Mouse (Mus musculus) limb, embryonic 13.5 days (tissue): ENCODE results near the gene Osbpl3. TPM values are rescaled to one million over a fixed set of nuclear protein-coding genes. Genes with fewer than 3 reads are reported as not detected.
A peak's percentile ranks its signal among the peaks of the same experiment; 100 is the strongest.

Source experiments
- ATAC-seq: fragments of 200-750 bp; cut with Nextera tagmentation; 2 replicates; pipeline ENCODE4 v1.8.0; 2017; ENCODE audit warnings: low read depth, moderate number of reproducible peaks, moderate TSS enrichment; ENCODE audit not compliant: low FRiP score
- H3K27ac ChIP-seq: fragments of 300-500 bp; sonication (generic); 2 replicates; pipeline ENCODE4 v1.5.1; 2015; ENCODE audit warnings: inconsistent platforms, mild to moderate bottlenecking, moderate library complexity
- H3K27me3 ChIP-seq: fragments of 300-500 bp; sonication (generic); 2 replicates; pipeline ENCODE4 v1.6.1; 2015; ENCODE audit warnings: mild to moderate bottlenecking, inconsistent platforms
- H3K36me3 ChIP-seq: fragments of 300-500 bp; sonication (generic); 2 replicates; pipeline ENCODE4 v1.6.1; 2015; ENCODE audit warnings: inconsistent platforms, mild to moderate bottlenecking, moderate library complexity
- H3K4me1 ChIP-seq: fragments of 300-500 bp; sonication (generic); 2 replicates; pipeline ENCODE4 v1.6.1; 2015; ENCODE audit warnings: inconsistent platforms
- H3K4me2 ChIP-seq: fragments of 300-500 bp; sonication (generic); replicated peaks from 2 replicates; pipeline ENCODE4 v1.6.1; 2015; ENCODE audit warnings: inconsistent platforms, mild to moderate bottlenecking, moderate library complexity
- H3K4me3 ChIP-seq: fragments of 300-500 bp; sonication (generic); 2 replicates; pipeline ENCODE4 v1.5.1; 2015; ENCODE audit warnings: moderate library complexity, mild to moderate bottlenecking, inconsistent platforms
- H3K9ac ChIP-seq: fragments of 300-500 bp; sonication (generic); 2 replicates; pipeline ENCODE4 v1.6.1; 2015; ENCODE audit warnings: mild to moderate bottlenecking, inconsistent platforms
- H3K9me3 ChIP-seq: fragments of 300-500 bp; sonication (generic); 2 replicates; pipeline ENCODE4 v1.6.1; 2016; ENCODE audit warnings: inconsistent platforms
- WGBS: fragments of 180-500 bp; shearing (Covaris S2); methylation state at CpG from one replicate; pipeline ENCODE4 v1.1.7; 2015; 5-methylcytosine and 5-hydroxymethylcytosine counted together
- polyA plus RNA-seq: library from polyadenylated mRNA; unstranded; fragments of >200 nt; fragmentation: Nextera tagmentation; extraction: Ambion mirVana; gene quantifications from 2 replicates; pipeline ENCODE4 v1.2.1, GENCODE M21; 2015

Osbpl3 gene
- polyA plus RNA-seq, 1 experiment from 2014 or later: 15.3 TPM

DNA sequence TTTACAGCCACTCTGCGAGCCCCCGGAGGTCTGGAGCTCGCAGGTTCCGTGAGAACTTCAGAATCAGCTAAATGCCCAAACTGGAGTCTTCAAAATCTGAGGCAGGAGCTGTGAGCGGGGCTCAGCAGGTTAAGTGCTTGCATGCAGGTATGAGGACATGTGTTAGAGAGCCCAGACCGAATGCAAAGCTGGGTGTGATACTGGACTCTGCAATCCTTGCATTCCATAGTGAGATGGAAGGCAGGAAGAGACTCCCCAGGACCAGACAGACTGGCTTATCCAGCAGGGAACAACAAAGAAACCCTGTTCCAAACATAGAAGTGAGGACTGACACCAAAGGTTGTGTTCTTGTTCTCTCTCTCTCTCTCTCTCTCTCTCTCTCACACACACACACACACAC, 118.6 kb downstream of the Osbpl3 start:
- Histone ChIP-seq H3K9me3 (no peaks in the 10 kb centered on the region), H3K4me3 (no peak overlapping the region), H3K36me3 (peaks cover 23% of the 10 kb centered on the region), H3K4me2 (no peak overlapping the region), H3K9ac (no peak overlapping the region), H3K27ac (peak overlapping the region; percentile 22; the same call in 1 of the 2 replicates), H3K4me1 (peaks cover 7% of the 10 kb centered on the region; the same call in 1 of the 2 replicates), H3K27me3 (no peaks in the 10 kb centered on the region)
- 60% methylated on average over 6 of the region's 6 CpGs for WGBS
- ATAC-seq: no peak

DNA sequence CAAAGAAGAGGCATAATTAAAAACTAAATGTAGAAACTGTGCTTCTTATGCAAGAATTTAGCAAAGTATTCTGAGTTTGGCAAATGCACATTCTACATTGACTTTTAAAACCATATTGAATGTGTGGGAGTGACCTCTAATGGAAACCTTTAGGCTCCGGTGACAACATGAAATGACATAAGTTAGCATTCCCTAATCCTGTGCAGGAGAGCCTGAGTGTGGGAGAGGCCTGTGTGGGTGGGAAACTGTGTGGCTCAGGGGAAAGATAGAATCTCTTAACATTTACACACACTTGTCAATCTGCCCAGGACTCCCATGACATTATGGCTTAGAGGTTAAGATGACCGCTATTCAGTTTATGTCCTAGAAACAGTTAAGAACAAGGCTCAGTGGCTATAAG, 119.6 kb downstream of the Osbpl3 start:
- no peaks in the 10 kb centered on the region for H3K27me3 ChIP-seq
- WGBS: 94% methylated on average over 2 of the region's 2 CpGs
- H3K4me3 ChIP-seq: no peak overlapping the region
- peaks cover 7% of the 10 kb centered on the region; the same call in 1 of the 2 replicates for H3K4me1 ChIP-seq
- peaks cover 21% of the 10 kb centered on the region for H3K36me3 ChIP-seq
- no peak overlapping the region for H3K27ac ChIP-seq
- no peaks in the 10 kb centered on the region for H3K9me3 ChIP-seq
- H3K4me2 ChIP-seq: no peak overlapping the region
- no peak for ATAC-seq
- H3K9ac ChIP-seq: no peak overlapping the region

DNA sequence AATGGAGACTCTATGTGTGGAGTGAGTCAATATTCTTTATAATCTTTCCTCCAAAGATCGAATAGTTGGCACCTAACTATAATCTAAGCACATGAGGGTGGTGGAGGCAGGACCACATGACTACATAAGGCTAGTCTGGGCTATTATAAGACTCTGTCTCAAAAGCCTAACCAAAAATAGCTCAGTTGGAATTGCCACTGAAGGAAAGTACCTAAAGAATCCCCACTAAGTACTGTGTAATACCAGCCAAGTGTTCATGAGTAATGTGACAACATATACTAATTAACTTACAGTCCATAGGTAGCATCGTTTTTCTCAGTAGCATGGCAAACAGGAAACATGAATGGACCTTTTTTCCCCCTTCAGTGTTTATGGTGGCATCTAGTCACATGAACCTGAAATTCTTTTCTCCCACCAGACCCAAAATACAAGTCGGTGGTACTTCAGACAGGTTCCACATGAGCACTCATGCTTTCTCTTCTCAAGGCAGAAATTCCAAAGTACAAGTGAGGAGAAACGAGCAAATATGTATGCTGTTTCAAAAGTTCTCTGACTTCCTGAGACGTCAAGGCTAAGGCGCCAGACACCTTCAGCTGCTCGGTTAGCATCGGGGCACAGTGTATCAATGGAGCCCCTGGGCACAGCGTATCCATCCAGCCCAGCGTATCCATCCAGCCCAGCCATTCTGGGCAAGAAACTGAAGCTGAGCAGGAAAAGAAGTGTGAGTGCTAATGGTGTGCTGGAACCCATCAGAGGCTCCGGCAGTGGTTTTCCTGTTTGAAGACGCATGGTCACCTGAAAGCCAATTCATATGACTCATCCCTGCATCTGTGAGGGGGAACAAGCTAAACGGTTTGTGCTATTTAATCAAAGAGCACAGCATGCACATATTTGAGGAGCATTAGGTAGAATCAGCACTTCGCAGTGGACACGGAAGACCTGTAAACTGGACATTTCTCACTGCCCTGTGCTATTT, 120.9 kb downstream of the Osbpl3 start:
- no peak overlapping the region for H3K4me2 ChIP-seq
- no peaks in the 10 kb centered on the region for H3K27me3 ChIP-seq
- no peaks in the 10 kb centered on the region for H3K9me3 ChIP-seq
- no peak overlapping the region for H3K27ac ChIP-seq
- ATAC-seq: no peak
- H3K9ac ChIP-seq: no peak overlapping the region
- H3K4me3 ChIP-seq: no peak overlapping the region
- H3K36me3 ChIP-seq: peaks cover 17% of the 10 kb centered on the region
- 88% methylated on average over 15 of the region's 15 CpGs for WGBS
- H3K4me1 ChIP-seq: peaks cover 7% of the 10 kb centered on the region; the same call in 1 of the 2 replicates

DNA sequence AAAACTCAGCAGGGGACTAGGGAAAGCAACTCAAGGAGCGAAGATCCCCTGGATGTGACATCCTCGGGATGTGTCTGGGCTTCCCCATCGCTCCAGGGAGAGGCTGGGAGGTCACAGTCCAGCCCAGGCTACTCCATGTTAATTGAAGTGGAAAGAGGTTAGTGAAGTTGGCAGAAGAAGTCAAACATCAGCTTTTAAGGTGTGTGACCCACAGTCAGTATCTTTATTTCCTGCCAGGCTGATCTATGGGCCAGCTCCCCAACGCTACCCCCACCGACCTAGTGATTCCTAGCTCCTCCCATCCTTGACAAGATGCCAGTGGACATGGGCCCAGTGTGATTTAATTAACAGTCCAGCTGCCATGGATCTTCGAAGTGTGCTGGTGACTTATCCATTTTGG, 122.7 kb downstream of the Osbpl3 start:
- ATAC-seq: no peak
- Histone ChIP-seq H3K4me3 (no peak overlapping the region), H3K27ac (no peak overlapping the region), H3K4me2 (no peak overlapping the region), H3K27me3 (no peaks in the 10 kb centered on the region), H3K9ac (no peak overlapping the region), H3K4me1 (peaks cover 13% of the 10 kb centered on the region; the same call in 1 of the 2 replicates), H3K36me3 (peaks cover 13% of the 10 kb centered on the region), H3K9me3 (no peaks in the 10 kb centered on the region)
- WGBS: 83% methylated on average over 6 of the region's 6 CpGs

DNA sequence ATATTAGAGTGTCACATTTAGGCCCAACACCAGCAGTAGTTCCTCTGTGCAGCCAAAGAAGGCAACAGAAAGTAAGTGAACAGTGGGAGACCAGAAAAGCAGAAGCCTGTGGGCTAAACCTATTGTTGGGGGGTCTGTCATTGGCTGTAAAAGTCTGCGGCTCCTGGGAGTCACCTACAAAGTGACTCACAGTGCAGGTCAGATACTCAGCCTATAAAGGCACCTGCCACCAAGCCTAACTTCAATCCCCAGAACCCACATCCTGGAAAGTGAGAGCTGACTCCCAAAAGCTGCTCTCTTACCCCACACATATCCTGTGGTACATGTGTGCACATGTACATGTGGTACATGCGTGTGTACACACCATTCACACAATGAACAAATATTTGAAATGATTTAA, 124.5 kb downstream of the Osbpl3 start:
- no peak for ATAC-seq
- 98% methylated on average over 2 of the region's 2 CpGs for WGBS
- Histone ChIP-seq H3K36me3 (peaks cover 21% of the 10 kb centered on the region), H3K27me3 (no peaks in the 10 kb centered on the region), H3K4me1 (0 out of 2 replicates have a peak, but pooled peaks cover 5% of the 10 kb centered on the region), H3K4me3 (no peak overlapping the region), H3K4me2 (no peak overlapping the region), H3K9me3 (no peaks in the 10 kb centered on the region), H3K27ac (no peak overlapping the region), H3K9ac (no peak overlapping the region)

- Histone ChIP-seq H3K4me1 (0 out of 2 replicates have a peak, but pooled peaks cover 5% of the 10 kb centered on the region), H3K9me3 (no peaks in the 10 kb centered on the region), H3K27ac (no peak overlapping the region), H3K36me3 (peaks cover 29% of the 10 kb centered on the region), H3K9ac (no peak overlapping the region), H3K4me2 (no peak overlapping the region), H3K4me3 (no peak overlapping the region), H3K27me3 (no peaks in the 10 kb centered on the region)
- no peak for ATAC-seq
- WGBS: 82% methylated on average over 8 of the region's 8 CpGs
These were observed 126.6 kb downstream of the Osbpl3 start for GRCm38 (mm10) chr6:50329380-50329779.

- Histone ChIP-seq H3K4me2 (no peak overlapping the region), H3K27ac (no peak overlapping the region), H3K9ac (no peak overlapping the region), H3K36me3 (peaks cover 31% of the 10 kb centered on the region), H3K9me3 (no peaks in the 10 kb centered on the region), H3K4me3 (no peak overlapping the region), H3K27me3 (no peaks in the 10 kb centered on the region), H3K4me1 (0 out of 2 replicates have a peak, but pooled peaks cover 5% of the 10 kb centered on the region)
- no peak for ATAC-seq
- WGBS: 32% methylated on average over 7 of the region's 7 CpGs
These were observed 127.1 kb downstream of the Osbpl3 start for GRCm38 (mm10) chr6:50328901-50329300.

- WGBS: 83% methylated on average over 4 of the region's 4 CpGs
- Histone ChIP-seq H3K36me3 (peaks cover 28% of the 10 kb centered on the region), H3K4me1 (0 out of 2 replicates have a peak, but pooled peaks cover 9% of the 10 kb centered on the region), H3K4me2 (no peak overlapping the region), H3K27ac (no peak overlapping the region), H3K9me3 (no peaks in the 10 kb centered on the region), H3K9ac (no peak overlapping the region), H3K27me3 (no peaks in the 10 kb centered on the region), H3K4me3 (no peak overlapping the region)
- no peak for ATAC-seq
These were observed 129.8 kb downstream of the Osbpl3 start for GRCm38 (mm10) chr6:50326192-50326591.

- Histone ChIP-seq H3K4me3 (no peak overlapping the region), H3K4me2 (no peak overlapping the region), H3K9ac (no peak overlapping the region), H3K36me3 (peaks cover 28% of the 10 kb centered on the region), H3K27me3 (no peaks in the 10 kb centered on the region), H3K27ac (no peak overlapping the region), H3K4me1 (0 out of 2 replicates have a peak, but pooled peaks cover 9% of the 10 kb centered on the region), H3K9me3 (no peaks in the 10 kb centered on the region)
- 81% methylated on average over 9 of the region's 9 CpGs for WGBS
- ATAC-seq: no peak
These were observed 130.5 kb downstream of the Osbpl3 start for GRCm38 (mm10) chr6:50325485-50325884.

DNA sequence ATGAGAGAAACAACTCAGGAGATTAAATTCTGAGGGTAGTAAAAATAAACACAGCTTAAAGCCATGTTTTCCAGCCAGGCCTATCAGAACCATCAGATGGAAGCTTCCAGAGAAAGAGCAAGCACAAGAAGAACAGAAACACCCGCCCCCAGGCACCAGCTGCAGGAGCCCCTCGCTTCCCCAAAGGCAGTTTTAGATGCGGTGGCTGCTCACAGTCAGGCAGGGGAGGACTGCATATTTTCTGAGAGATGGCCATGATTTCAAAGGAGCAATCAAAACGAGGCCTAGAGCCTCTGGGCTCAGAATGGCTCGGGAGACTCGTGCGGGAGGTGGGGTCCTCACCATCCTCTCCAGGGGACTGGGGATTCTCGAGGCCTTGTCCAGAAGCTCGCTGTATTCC, 133.4 kb downstream of the Osbpl3 start:
- Histone ChIP-seq H3K9ac (no peak overlapping the region), H3K4me3 (no peak overlapping the region), H3K27ac (no peak overlapping the region), H3K27me3 (no peaks in the 10 kb centered on the region), H3K36me3 (peaks cover 28% of the 10 kb centered on the region), H3K4me1 (0 out of 2 replicates have a peak, but pooled peaks cover 4% of the 10 kb centered on the region), H3K4me2 (no peak overlapping the region), H3K9me3 (no peaks in the 10 kb centered on the region)
- no peak for ATAC-seq
- 50% methylated on average over 9 of the region's 9 CpGs for WGBS

DNA sequence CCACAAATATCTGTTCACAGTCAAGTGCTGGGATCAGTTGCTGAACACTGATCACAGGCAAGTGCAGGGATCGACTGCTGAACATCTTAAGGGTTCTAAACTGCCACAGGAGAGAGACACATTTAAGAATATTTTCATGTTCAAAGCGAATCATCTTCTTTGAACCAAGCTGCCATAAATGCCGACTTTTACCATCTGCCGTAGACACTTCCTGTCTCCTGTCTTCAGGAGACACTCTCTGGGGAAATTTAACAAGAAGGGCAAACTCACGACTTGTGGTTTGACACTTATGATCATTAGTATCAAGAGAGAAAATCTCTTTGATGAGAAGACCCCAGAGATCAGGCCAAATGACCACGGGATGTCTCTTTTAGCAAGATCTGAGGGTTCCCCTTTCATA, 134.3 kb downstream of the Osbpl3 start:
- H3K36me3 ChIP-seq: peaks cover 23% of the 10 kb centered on the region
- H3K9ac ChIP-seq: no peak overlapping the region
- no peak overlapping the region for H3K27ac ChIP-seq
- H3K27me3 ChIP-seq: no peaks in the 10 kb centered on the region
- H3K9me3 ChIP-seq: no peaks in the 10 kb centered on the region
- ATAC-seq: no peak
- H3K4me1 ChIP-seq: 0 out of 2 replicates have a peak, but pooled peaks cover 4% of the 10 kb centered on the region
- no peak overlapping the region for H3K4me2 ChIP-seq
- no peak overlapping the region for H3K4me3 ChIP-seq
- WGBS: 62% methylated on average over 6 of the region's 6 CpGs

GRCm38 (mm10) chr6:50318590-50319172, 137.3 kb downstream of the Osbpl3 start:
- WGBS: 75% methylated on average over 7 of the region's 7 CpGs
- Histone ChIP-seq H3K27me3 (no peaks in the 10 kb centered on the region), H3K9ac (no peak overlapping the region), H3K9me3 (no peaks in the 10 kb centered on the region), H3K4me2 (no peak overlapping the region), H3K36me3 (peaks cover 5% of the 10 kb centered on the region; the same call in 1 of the 2 replicates), H3K27ac (no peak overlapping the region), H3K4me3 (no peak overlapping the region), H3K4me1 (0 out of 2 replicates have a peak, but pooled peaks cover 7% of the 10 kb centered on the region)
- no peak for ATAC-seq
